ENCODE assay signal across 15 mouse cellular contexts in the genomic region with DNA sequence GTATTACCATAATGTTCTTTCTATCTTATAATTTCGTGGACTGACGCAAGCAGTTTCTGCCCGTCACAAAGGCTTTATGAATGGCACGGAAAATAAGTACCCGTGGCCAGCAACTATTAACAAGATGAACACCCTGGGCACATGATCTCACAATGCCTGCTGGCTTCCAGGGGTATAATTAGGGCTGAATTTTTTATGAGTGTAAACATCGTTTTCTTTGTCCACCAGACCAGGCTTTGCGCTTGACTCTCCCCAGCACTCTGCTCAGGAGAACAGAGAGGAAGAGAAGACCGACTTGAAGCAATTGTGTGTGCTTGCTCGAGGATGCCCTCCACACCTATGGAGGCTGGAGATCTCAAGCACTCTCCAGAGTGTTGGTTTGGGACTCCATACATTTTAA. TPM values are rescaled to one million over a fixed set of nuclear protein-coding genes. Genes with fewer than 3 reads are reported as not detected.
"Had no signal": no experiment of that assay in that cellular context is flagged by ENCODE, and none has a peak within 500 bp of the region (broad histone marks: within the 10 kb centered on the region; RNA-seq: fewer than 3 reads in every experiment).

No protein-coding gene starts in this region.

- DNase-seq: kidney, adult 8-10 months; kidney, postnatal 25 days; right cerebral cortex, adult 18-20 months; right cerebral cortex, postnatal 25 days; thymus, postnatal 36 days had no signal

- H3K27me3 ChIP-seq: liver, embryonic 15.5 days; lung, embryonic 15.5 days; midbrain, embryonic 12.5 days; neural tube, embryonic 12.5 days had no signal

- H3K4me1 ChIP-seq: liver, embryonic 15.5 days; lung, embryonic 15.5 days; megakaryocyte, embryonic 14.5 days; midbrain, embryonic 12.5 days; neural tube, embryonic 12.5 days had no signal

- H3K9ac ChIP-seq: liver, embryonic 15.5 days; lung, embryonic 15.5 days; midbrain, embryonic 12.5 days; neural tube, embryonic 12.5 days had no signal

- H3K36me3 ChIP-seq: limb, embryonic 10.5 days; liver, embryonic 15.5 days; lung, embryonic 15.5 days; midbrain, embryonic 12.5 days; neural tube, embryonic 12.5 days had no signal

- H3K4me2 ChIP-seq: liver, embryonic 11.5 days; liver, embryonic 15.5 days; lung, embryonic 15.5 days; midbrain, embryonic 12.5 days; neural tube, embryonic 12.5 days had no signal

- H3K9me3 ChIP-seq: limb, embryonic 10.5 days; liver, embryonic 15.5 days; lung, embryonic 15.5 days; midbrain, embryonic 12.5 days had no signal

- H3K27ac ChIP-seq: left cerebral cortex, adult 2 months; limb, embryonic 10.5 days; liver, embryonic 15.5 days; lung, embryonic 15.5 days; macrophage; midbrain, embryonic 12.5 days; neural tube, embryonic 12.5 days had no signal

- H3K4me3 ChIP-seq: left cerebral cortex, adult 2 months; limb, embryonic 10.5 days; liver, embryonic 15.5 days; lung, embryonic 15.5 days; megakaryocyte, embryonic 14.5 days; midbrain, embryonic 12.5 days; myocyte; neural tube, embryonic 12.5 days had no signal

RNA-seq across cellular contexts. Expression of a gene that starts 37.1 kb away (rescaled TPM):
- polyA plus RNA-seq: macrophage had no signal
